Mouse (Mus musculus) liver (tissue): ENCODE measurements around the gene Nudt15.

Experiments
- DNase-seq: peaks from one replicate; pipeline ENCODE4 v3.0.0-alpha.2; 2020; ENCODE audit warnings: mixed read lengths

Gene Nudt15

GRCm38 (mm10) chr14:73469506-73469905, 78.5 kb downstream of the Nudt15 start:
- DNase-seq: no peak
